Mouse (Mus musculus) hindbrain, embryonic 14.5 days (tissue): ENCODE data around the gene Pmm2. TPM values are rescaled to one million over a fixed set of nuclear protein-coding genes. Genes with fewer than 3 reads are reported as not detected.

Source experiments
- ATAC-seq: fragments of 200-750 bp; cut with Nextera tagmentation; 2 replicates; pipeline ENCODE4 v1.8.0; 2017; ENCODE audit warnings: moderate number of reproducible peaks, mild to moderate bottlenecking, moderate TSS enrichment, moderate library complexity; ENCODE audit not compliant: low FRiP score
- DNase-seq: peaks from one replicate; pipeline ENCODE4 v3.0.0-alpha.2; 2015; ENCODE audit warnings: low spot score
- H3K27ac ChIP-seq: fragments of 300-500 bp; sonication (generic); 2 replicates; pipeline ENCODE4 v1.5.1; 2014; ENCODE audit warnings: mild to moderate bottlenecking, moderate library complexity
- H3K27me3 ChIP-seq: fragments of 300-500 bp; sonication (generic); 2 replicates; pipeline ENCODE4 v1.6.1; 2014; ENCODE audit warnings: mild to moderate bottlenecking, low read length, mixed read lengths; ENCODE audit not compliant: control insufficient read depth, insufficient read depth
- H3K36me3 ChIP-seq: fragments of 300-500 bp; sonication (generic); replicated peaks from 2 replicates; pipeline ENCODE4 v1.6.1; 2014; ENCODE audit not compliant: control insufficient read depth, insufficient read depth
- H3K4me1 ChIP-seq: fragments of 300-500 bp; sonication (generic); replicated peaks from 2 replicates; pipeline ENCODE4 v1.6.1; 2014; ENCODE audit warnings: antibody characterized with exemption, low read length, mixed read lengths; ENCODE audit not compliant: control insufficient read depth, insufficient read depth
- H3K4me2 ChIP-seq: fragments of 300-500 bp; sonication (generic); replicated peaks from 2 replicates; pipeline ENCODE4 v1.6.1; 2014; ENCODE audit warnings: mild to moderate bottlenecking, moderate library complexity
- H3K4me3 ChIP-seq: fragments of 300-500 bp; sonication (generic); replicated peaks from 2 replicates; pipeline ENCODE4 v1.5.1; 2014; ENCODE audit warnings: mild to moderate bottlenecking, low read length
- H3K9ac ChIP-seq: fragments of 300-500 bp; sonication (generic); 2 replicates; pipeline ENCODE4 v1.6.1; 2014
- H3K9me3 ChIP-seq: fragments of 300-500 bp; sonication (generic); 2 replicates; pipeline ENCODE4 v1.6.1; 2016; ENCODE audit warnings: low read length; ENCODE audit not compliant: control insufficient read depth
- WGBS: fragments of 180-500 bp; shearing (Covaris S2); extraction: QIAGEN DNeasy Blood & Tissue Kit; methylation state at CpG from one replicate; pipeline ENCODE4 v1.1.7; 2014; 5-methylcytosine and 5-hydroxymethylcytosine counted together
- polyA plus RNA-seq: library from polyadenylated mRNA; unstranded; fragments of >200 nt; fragmentation: Nextera tagmentation; extraction: Ambion mirVana; gene quantifications from 2 replicates; pipeline ENCODE4 v1.2.1, GENCODE M21; 2014

The Pmm2 gene
- polyA plus RNA-seq, 1 experiment from 2014 or later: 37.0 TPM

DNA sequence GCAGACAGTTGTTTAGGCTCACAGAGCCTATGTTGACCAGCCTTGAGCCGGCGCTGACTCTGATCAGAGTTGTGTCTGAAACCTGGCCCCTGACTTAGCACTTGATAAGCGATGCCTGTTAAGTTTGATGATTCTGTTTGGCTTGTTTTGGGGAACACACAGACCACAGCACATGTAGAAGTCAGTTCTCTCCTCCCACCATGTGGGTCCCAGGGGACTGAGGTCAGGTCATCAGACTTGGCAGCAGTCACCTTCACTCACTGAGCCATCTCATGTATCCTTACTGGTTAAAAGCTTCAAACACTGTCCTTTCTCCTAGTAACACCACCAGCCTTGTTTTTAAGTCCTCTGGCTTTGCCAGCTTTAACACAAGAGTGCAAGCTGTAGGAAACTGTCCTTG, 12.5 kb downstream of the Pmm2 start:
- ATAC-seq (no peak), DNase-seq (no peak)
- H3K4me3 ChIP-seq: no peak overlapping the region
- no peaks in the 10 kb centered on the region for H3K9me3 ChIP-seq
- no peak overlapping the region for H3K4me2 ChIP-seq
- peaks cover 86% of the 10 kb centered on the region for H3K36me3 ChIP-seq
- no peak overlapping the region for H3K9ac ChIP-seq
- H3K27ac ChIP-seq: no peak overlapping the region
- 96% methylated on average over 3 of the region's 3 CpGs for WGBS
- H3K27me3 ChIP-seq: no peaks in the 10 kb centered on the region
- no peaks in the 10 kb centered on the region for H3K4me1 ChIP-seq

DNA sequence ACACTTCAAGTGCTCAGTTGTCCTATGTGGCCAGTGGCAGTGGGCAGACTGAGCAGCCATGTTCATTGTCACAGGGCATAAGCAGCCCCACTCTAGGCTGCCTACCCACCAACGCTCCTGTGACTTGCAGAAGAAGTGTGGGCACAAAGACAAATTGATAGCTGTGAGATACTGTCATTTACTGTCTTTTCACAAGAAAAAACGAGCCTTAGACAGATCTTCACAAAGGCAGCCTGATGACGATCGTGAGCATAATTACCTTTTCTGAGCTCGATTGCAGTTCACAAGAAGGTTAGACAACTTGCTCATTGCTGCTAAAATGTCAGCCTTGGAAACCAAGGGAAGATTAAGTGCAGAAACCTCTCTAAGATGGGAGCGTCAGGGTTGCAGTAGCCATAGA, 17.6 kb downstream of the Pmm2 start:
- Histone ChIP-seq H3K4me3 (no peak overlapping the region), H3K36me3 (peaks cover 86% of the 10 kb centered on the region), H3K9ac (no peak overlapping the region), H3K9me3 (no peaks in the 10 kb centered on the region), H3K27me3 (no peaks in the 10 kb centered on the region), H3K4me2 (no peak overlapping the region), H3K27ac (no peak overlapping the region), H3K4me1 (no peaks in the 10 kb centered on the region)
- ATAC-seq: no peak
- WGBS: 87% methylated on average over 6 of the region's 6 CpGs
- no peak for DNase-seq

- H3K4me3 ChIP-seq: no peak overlapping the region
- H3K36me3 ChIP-seq: peaks cover 86% of the 10 kb centered on the region
- no peaks in the 10 kb centered on the region for H3K4me1 ChIP-seq
- no peaks in the 10 kb centered on the region for H3K9me3 ChIP-seq
- no peaks in the 10 kb centered on the region for H3K27me3 ChIP-seq
- no peak overlapping the region for H3K9ac ChIP-seq
- no peak for DNase-seq
- no peak for ATAC-seq
- WGBS: 82% methylated on average over 9 of the region's 9 CpGs
- no peak overlapping the region for H3K4me2 ChIP-seq
- H3K27ac ChIP-seq: no peak overlapping the region
Observed at GRCm38 (mm10) chr16:8655599-8655998, 18.1 kb downstream of the Pmm2 start.

DNA sequence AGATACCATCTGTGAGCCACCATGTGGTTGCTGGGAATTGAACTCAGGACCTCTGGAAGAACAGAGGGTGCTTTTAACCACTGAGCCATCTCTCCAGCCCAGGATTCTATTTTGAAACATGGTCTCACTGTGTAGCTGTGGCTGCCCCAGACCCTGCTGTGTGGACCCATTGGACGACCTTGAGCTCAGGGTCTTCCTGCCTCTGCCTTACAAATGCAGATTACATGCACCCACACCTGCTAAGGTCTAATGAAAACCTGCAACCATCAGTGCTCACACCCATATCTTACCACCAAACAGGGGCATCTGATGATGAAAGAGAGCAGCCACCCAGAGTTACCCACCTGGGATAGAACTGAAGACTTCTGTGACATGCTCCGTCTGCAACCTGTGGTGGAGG, 18.8 kb downstream of the Pmm2 start:
- DNase-seq: no peak
- H3K4me2 ChIP-seq: no peak overlapping the region
- no peak for ATAC-seq
- H3K9me3 ChIP-seq: no peaks in the 10 kb centered on the region
- no peaks in the 10 kb centered on the region for H3K27me3 ChIP-seq
- H3K4me3 ChIP-seq: no peak overlapping the region
- peaks cover 86% of the 10 kb centered on the region for H3K36me3 ChIP-seq
- 89% methylated on average over 2 of the region's 2 CpGs for WGBS
- no peak overlapping the region for H3K27ac ChIP-seq
- H3K9ac ChIP-seq: no peak overlapping the region
- no peaks in the 10 kb centered on the region for H3K4me1 ChIP-seq

- Histone ChIP-seq H3K4me1 (no peaks in the 10 kb centered on the region), H3K36me3 (peaks cover 87% of the 10 kb centered on the region), H3K9me3 (no peaks in the 10 kb centered on the region), H3K4me3 (no peak overlapping the region), H3K4me2 (no peak overlapping the region), H3K27me3 (no peaks in the 10 kb centered on the region), H3K9ac (no peak overlapping the region), H3K27ac (no peak overlapping the region)
- ATAC-seq (no peak), DNase-seq (no peak)
- 87% methylated on average over 4 of the region's 4 CpGs for WGBS
Observed at GRCm38 (mm10) chr16:8658349-8658748, 20.9 kb downstream of the Pmm2 start.

- Histone ChIP-seq H3K4me2 (no peak overlapping the region), H3K36me3 (peaks cover 91% of the 10 kb centered on the region)
- no peak for DNase-seq
Observed at GRCm38 (mm10) chr16:8658764-8659163, 21.3 kb downstream of the Pmm2 start.

DNA sequence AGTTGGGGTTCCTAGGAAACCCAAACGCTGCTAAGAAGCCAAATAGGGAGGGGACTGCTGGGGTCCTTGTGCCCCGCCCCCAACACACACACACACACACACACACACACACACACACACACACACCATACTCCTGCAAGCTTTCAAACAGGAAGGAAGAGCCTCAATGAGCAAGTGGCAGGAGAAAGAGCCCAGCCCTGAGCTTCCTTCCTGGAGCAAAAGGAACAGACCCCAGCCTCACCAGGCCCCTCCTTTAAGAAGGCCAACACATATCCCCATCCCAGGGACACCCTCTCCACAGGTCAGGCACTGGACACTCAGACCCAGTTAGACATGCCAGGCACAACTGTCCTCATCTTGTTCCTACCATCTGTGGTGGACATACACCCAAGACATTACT, 25.5 kb downstream of the Pmm2 start:
- H3K9me3 ChIP-seq: no peaks in the 10 kb centered on the region
- no peak overlapping the region for H3K4me3 ChIP-seq
- H3K4me1 ChIP-seq: peaks cover 23% of the 10 kb centered on the region
- H3K36me3 ChIP-seq: peaks cover 63% of the 10 kb centered on the region
- no peak overlapping the region for H3K4me2 ChIP-seq
- H3K27me3 ChIP-seq: no peaks in the 10 kb centered on the region
- ATAC-seq: no peak
- 81% methylated on average over 1 of the region's 2 CpGs for WGBS
- no peak overlapping the region for H3K9ac ChIP-seq
- no peak for DNase-seq
- no peak overlapping the region for H3K27ac ChIP-seq

More at GRCm38 (mm10) chr16:8658764-8659163, 21.3 kb downstream of the Pmm2 start:
- 85% methylated on average over 4 of the region's 4 CpGs for WGBS
- no peak for ATAC-seq
- Histone ChIP-seq H3K9ac (no peak overlapping the region), H3K27ac (no peak overlapping the region), H3K27me3 (no peaks in the 10 kb centered on the region), H3K4me3 (no peak overlapping the region), H3K4me1 (no peaks in the 10 kb centered on the region), H3K9me3 (no peaks in the 10 kb centered on the region)

DNA sequence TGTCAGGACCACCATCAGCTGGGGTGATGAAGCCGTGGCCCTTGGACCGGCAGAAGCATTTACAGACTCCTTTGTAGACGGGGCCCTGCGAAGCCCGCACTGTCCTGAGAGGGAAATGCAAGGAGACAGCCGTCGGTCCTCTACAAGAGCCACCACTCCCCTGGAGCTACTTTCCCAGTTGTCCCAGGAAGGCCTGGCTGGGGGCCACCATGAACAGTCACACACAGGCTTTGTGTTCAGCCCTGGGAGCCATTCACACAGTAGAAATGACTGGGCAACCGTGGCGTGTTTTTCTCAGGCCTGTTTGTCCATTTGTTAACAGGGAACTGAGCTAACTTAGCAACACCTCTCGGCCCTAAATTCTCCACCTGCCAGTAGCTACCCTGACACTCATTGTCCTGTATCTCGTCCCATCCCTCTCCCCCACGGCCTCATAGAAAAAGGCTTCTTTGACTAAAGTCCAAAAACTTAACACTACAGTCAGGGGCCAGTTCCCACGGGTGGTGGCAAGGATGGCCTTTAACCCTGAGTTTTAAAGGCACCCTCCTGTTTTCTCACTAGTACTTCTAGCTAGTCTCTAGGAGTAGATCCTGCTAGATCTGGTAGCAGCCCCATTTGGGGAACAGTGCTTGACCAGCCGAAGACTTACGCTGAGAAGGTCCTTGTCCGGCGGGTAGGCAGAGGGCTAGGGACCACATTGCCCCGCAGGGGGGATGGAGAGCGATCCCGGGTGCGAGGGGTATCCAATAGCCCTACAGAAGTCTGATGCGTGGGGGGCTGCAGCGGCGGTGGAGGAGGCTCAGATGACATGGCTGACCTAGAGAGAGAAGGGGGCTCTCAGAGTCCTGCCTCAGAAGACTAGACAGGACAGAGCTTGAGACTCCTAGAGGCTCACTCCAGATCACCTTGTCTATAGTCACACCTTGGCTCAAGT, 26.4 kb downstream of the Pmm2 start:
- Histone ChIP-seq H3K4me1 (peaks cover 31% of the 10 kb centered on the region), H3K27me3 (no peaks in the 10 kb centered on the region), H3K9ac (no peak overlapping the region), H3K4me2 (no peak overlapping the region), H3K9me3 (no peaks in the 10 kb centered on the region), H3K36me3 (peaks cover 54% of the 10 kb centered on the region), H3K4me3 (no peak overlapping the region), H3K27ac (no peak overlapping the region)
- DNase-seq (no peak), ATAC-seq (no peak)
- 78% methylated on average over 24 of the region's 24 CpGs for WGBS

DNA sequence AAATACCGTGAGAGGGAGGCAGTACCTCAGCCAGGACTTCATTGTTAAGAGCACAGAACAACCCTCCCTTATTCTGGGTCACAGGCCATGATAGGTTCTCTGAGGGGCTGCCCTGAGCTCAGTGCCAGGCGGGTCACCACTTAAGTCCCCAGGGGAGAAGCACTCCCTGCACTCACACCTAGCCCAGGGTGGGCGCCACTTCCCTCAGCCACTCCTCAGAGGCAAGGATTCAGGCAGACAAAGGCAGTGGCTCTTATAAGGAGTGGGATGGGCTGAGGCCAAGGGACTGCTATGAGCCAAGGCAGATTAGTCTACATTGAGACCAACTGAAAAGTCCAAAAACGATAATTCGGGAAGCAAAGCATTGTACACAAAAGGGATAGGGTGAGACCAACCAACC, 27.9 kb downstream of the Pmm2 start:
- Histone ChIP-seq H3K4me3 (no peak overlapping the region), H3K4me1 (peaks cover 44% of the 10 kb centered on the region), H3K27me3 (no peaks in the 10 kb centered on the region), H3K9me3 (no peaks in the 10 kb centered on the region), H3K4me2 (no peak overlapping the region), H3K9ac (no peak overlapping the region), H3K27ac (no peak overlapping the region), H3K36me3 (peaks cover 39% of the 10 kb centered on the region)
- 83% methylated on average over 5 of the region's 5 CpGs for WGBS
- DNase-seq: no peak
- ATAC-seq: no peak
